Mouse (Mus musculus) ovary, adult 2 months (tissue): ENCODE measurements around the gene Usp50. TPM values are rescaled to one million over a fixed set of nuclear protein-coding genes. Genes with fewer than 3 reads are reported as not detected.

ENCODE experiments used
- polyA plus RNA-seq: library from polyadenylated mRNA; depleted of rRNA; stranded (reverse); fragments of >200 nt; gene quantifications from 2 replicates; pipeline ENCODE4 v1.2.3, GENCODE M21; 2012; rRNA removed

The Usp50 gene
- polyA plus RNA-seq: 1.6 and 1.9 TPM in 2 replicates

DNA sequence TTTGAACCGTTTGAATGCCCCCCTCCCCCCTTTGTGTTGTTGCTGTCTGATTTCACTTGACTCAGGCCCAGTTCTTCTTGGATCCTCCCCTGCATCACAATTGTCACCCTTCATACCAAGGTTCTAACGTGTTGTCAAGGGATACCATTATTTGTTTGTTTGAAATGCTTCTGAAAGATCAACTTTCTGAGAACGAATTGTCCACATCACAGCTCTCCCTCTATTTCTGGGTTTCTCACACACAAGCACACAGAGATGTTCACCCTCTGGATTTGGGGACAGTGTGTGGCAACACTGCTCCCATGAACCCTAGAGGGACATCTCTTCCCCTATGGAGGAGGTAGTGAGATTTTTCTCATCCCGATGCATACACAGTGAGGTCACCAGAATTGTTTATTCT, at the start of gene Usp50:
Gene Usp50 (minus strand): TSS at position 101 of the 400 bp plus-strand sequence.

DNA sequence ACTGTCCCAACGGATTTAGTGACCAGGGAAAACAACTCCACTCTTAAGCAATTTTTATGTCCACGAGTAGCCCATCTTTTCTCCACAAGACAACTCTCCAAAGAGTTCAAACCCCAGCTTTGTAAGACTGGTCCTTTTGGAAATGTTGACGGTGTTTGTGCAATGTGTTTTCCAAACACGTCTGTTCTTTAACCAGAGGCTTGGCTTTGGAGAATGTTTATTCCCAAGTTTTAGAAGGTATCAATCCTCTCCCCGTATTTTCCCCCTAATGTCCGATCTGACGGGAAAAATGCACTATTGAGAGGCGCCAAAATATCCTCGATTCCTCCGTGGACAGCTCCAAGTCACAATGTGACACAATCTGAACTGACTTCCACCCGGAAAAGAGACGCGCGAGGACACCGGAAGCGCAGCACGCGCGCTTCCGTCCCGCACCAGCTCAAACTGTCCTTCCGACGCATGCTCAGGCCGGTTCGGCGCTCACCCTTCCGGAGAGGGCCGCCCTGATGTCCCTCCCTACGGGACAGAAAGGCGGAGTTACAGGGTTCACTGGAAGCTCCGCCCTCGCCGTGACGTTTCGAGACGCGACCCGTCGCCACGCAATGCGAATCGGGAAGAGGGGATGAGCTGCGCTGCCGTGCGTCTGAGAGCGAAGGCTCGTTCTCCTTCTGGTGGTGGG, 76.4 kb downstream of the Usp50 start, which contains the start of gene Usp8:
Gene Usp8 (plus strand): TSS at position 570 of the 679 bp plus-strand sequence.

GRCm38 (mm10) chr2:126676122-126676515, 107.2 kb downstream of the Usp50 start, which contains the start of gene Gabpb1:
Gene Gabpb1, minus strand, starts transcription at chr2:126676337.

Other genes with a start within 250 kb of the Usp50 start
- gene Slc27a2, start 231.1 kb downstream of the Usp50 start, polyA plus RNA-seq: 5.1 and 7.7 TPM in 2 replicates
- 121 and 148 TPM in 2 replicates for gene Hdc, start 164.2 kb downstream of the Usp50 start, polyA plus RNA-seq
- gene Gabpb1, start 107.1 kb downstream of the Usp50 start, polyA plus RNA-seq: 9.0 and 10.3 TPM in 2 replicates
- gene Usp8, start 76.1 kb downstream of the Usp50 start, polyA plus RNA-seq: 17.5 and 19.5 TPM in 2 replicates
- 2.4 and 2.6 TPM in 2 replicates for gene Trpm7, start 92.8 kb upstream of the Usp50 start, polyA plus RNA-seq
- 9.0 and 9.7 TPM in 2 replicates for gene Sppl2a, start 149.8 kb upstream of the Usp50 start, polyA plus RNA-seq
- gene Ap4e1, start 225.2 kb upstream of the Usp50 start, polyA plus RNA-seq: 1.3 and 1.7 TPM in 2 replicates